Mouse (Mus musculus) heart, postnatal 0 days (tissue): ENCODE data around the gene 4930544D05Rik. TPM values are rescaled to one million over a fixed set of nuclear protein-coding genes. Genes with fewer than 3 reads are reported as not detected.

Experiments used
- ATAC-seq: fragments of 200-750 bp; cut with Nextera tagmentation; 2 replicates; pipeline ENCODE4 v1.8.0; 2017; ENCODE audit warnings: low read depth, moderate number of reproducible peaks, moderate library complexity; ENCODE audit not compliant: insufficient read depth
- DNase-seq: peaks from one replicate; pipeline ENCODE4 v3.0.0-alpha.2; 2016; ENCODE audit warnings: low spot score
- H3K27ac ChIP-seq: fragments of 300-500 bp; sonication (generic); 2 replicates; pipeline ENCODE4 v1.5.1; 2014; ENCODE audit warnings: low read depth, mild to moderate bottlenecking
- H3K27me3 ChIP-seq: fragments of 300-500 bp; sonication (generic); 2 replicates; pipeline ENCODE4 v1.6.1; 2014; ENCODE audit warnings: low read length, mixed read lengths; ENCODE audit not compliant: control insufficient read depth, insufficient read depth
- H3K36me3 ChIP-seq: fragments of 300-500 bp; sonication (generic); replicated peaks from 2 replicates; pipeline ENCODE4 v1.6.1; 2014; ENCODE audit warnings: low read length, mixed read lengths; ENCODE audit not compliant: control insufficient read depth, insufficient read depth
- H3K4me1 ChIP-seq: fragments of 300-500 bp; sonication (generic); 2 replicates; pipeline ENCODE4 v1.6.1; 2014; ENCODE audit warnings: antibody characterized with exemption; ENCODE audit not compliant: control insufficient read depth, insufficient read depth
- H3K4me2 ChIP-seq: fragments of 300-500 bp; sonication (generic); 2 replicates; pipeline ENCODE4 v1.6.1; 2014; ENCODE audit warnings: low read depth, mild to moderate bottlenecking, low read length, moderate library complexity
- H3K4me3 ChIP-seq: fragments of 300-500 bp; sonication (generic); 2 replicates; pipeline ENCODE4 v1.5.1; 2014; ENCODE audit warnings: low read depth, low read length
- H3K9ac ChIP-seq: fragments of 300-500 bp; sonication (generic); replicated peaks from 2 replicates; pipeline ENCODE4 v1.6.1; 2014; ENCODE audit warnings: low read depth, low read length, mixed read lengths
- H3K9me3 ChIP-seq: fragments of 300-500 bp; sonication (generic); replicated peaks from 2 replicates; pipeline ENCODE4 v1.6.1; 2016; ENCODE audit warnings: low read length; ENCODE audit not compliant: control insufficient read depth
- CTCF ChIP-seq: IDR thresholded peaks from 2 replicates; pipeline ENCODE4 v1.5.1; 2016; ENCODE audit warnings: antibody characterized with exemption, control low read depth, low read depth
- EP300 ChIP-seq: IDR thresholded peaks from 2 replicates; pipeline ENCODE4 v1.6.1; 2016; ENCODE audit warnings: antibody characterized with exemption, low read depth
- WGBS: fragments of 180-500 bp; shearing (Covaris S2); extraction: QIAGEN DNeasy Blood & Tissue Kit; methylation state at CpG from one replicate; pipeline ENCODE4 v1.1.7; 2014; 5-methylcytosine and 5-hydroxymethylcytosine counted together
- polyA plus RNA-seq: library from polyadenylated mRNA; unstranded; fragments of >200 nt; fragmentation: Nextera tagmentation; extraction: Ambion mirVana; gene quantifications from 2 replicates; pipeline ENCODE4 v1.2.1, GENCODE M21; 2015
- total RNA-seq: library from RNA; depleted of rRNA; stranded (reverse); fragments of >200 nt; gene quantifications from 2 replicates; pipeline ENCODE4 v1.2.3, GENCODE M21; 2014; ENCODE audit warnings: low replicate concordance

Gene 4930544D05Rik
- total and polyA plus RNA-seq, 2 experiments from 2014 or later = not detected

DNA sequence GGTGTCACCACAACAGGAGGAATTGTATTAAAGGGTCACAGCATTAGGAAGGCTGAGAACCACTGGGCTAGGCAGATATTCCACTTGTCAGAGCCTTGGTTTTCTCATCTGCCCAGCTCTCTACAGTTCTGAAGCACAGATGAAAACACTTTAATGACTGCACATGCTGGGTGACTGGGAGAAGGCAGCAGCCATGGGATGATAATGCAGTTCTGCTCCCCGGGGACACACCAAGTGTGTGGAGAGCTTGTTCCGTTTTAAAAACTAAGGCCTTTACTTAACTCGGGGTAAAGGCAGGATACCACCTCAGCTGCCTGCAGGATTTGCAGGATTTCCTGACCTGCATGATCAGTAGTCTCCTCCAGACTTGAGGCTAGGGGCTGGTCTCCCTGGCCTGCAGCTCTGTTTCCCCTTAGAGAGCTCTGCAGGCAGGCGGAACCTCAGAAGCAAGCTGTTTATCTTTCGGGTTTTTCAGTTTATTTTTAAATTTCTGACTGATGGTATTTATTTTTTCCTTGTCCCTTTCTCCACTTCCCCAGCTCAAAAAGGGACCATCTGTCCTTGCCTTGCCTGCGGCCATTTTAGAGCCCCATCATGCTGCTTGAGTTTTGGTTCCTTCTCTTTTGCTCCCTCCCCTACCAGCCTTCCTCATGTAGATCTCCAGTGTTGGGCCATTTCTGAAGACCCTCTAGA lies 32.5 kb upstream of the 4930544D05Rik start:
- WGBS = 40% methylated on average over 6 of the region's 6 CpGs
- peak overlapping the region; percentile 47 for H3K27ac ChIP-seq
- H3K9ac ChIP-seq = no peak overlapping the region
- H3K4me1 ChIP-seq = peaks cover 36% of the 10 kb centered on the region
- no peaks in the 10 kb centered on the region for H3K36me3 ChIP-seq
- no peak overlapping the region for H3K4me3 ChIP-seq
- H3K27me3 ChIP-seq = no peaks in the 10 kb centered on the region
- TF ChIP-seq EP300 (no peak), CTCF (no peak)
- no peak for DNase-seq
- ATAC-seq = 0 out of 2 replicates have a peak, but pooled peaks have one; percentile 15
- no peak overlapping the region for H3K4me2 ChIP-seq
- H3K9me3 ChIP-seq = no peaks in the 10 kb centered on the region

- ATAC-seq (no peak), DNase-seq (no peak)
- Histone ChIP-seq H3K36me3 (no peaks in the 10 kb centered on the region), H3K4me1 (peaks cover 36% of the 10 kb centered on the region), H3K27me3 (no peaks in the 10 kb centered on the region), H3K9me3 (no peaks in the 10 kb centered on the region), H3K4me2 (no peak overlapping the region), H3K27ac (peak overlapping the region; percentile 47; the same call in 1 of the 2 replicates), H3K4me3 (no peak overlapping the region), H3K9ac (no peak overlapping the region)
- TF ChIP-seq CTCF = no peak
- TF ChIP-seq EP300 = no peak
- 84% methylated on average over 7 of the region's 7 CpGs for WGBS
Observed at GRCm38 (mm10) chr11:70583775-70584174, 31.9 kb upstream of the 4930544D05Rik start.

DNA sequence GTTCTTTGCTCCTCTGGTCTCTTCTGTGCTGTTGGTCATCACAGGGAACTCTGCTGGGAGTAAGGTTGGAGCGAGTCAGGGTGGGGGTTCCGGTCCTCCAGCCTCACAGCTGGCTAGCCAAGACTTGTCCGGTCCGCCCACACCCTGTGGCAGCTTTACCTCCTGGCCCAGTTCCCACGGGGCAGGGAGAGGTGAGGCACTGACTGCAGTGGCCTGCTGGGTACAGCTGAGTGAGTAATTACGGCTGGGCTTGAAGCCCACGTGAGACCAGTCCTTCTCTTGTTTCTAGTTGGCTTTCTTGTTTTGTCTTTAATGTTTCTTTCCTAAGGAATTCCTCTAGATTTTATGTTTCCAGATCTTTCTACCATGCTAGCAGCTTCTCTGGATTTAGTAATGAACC lies 30.2 kb upstream of the 4930544D05Rik start:
- Histone ChIP-seq H3K4me3 (no peak overlapping the region), H3K9ac (no peak overlapping the region), H3K27ac (peak overlapping the region; percentile 32), H3K36me3 (no peaks in the 10 kb centered on the region), H3K4me1 (peaks cover 34% of the 10 kb centered on the region), H3K9me3 (no peaks in the 10 kb centered on the region), H3K4me2 (no peak overlapping the region), H3K27me3 (no peaks in the 10 kb centered on the region)
- TF ChIP-seq CTCF = no peak
- TF ChIP-seq EP300 = no peak
- DNase-seq (peak; percentile 45), ATAC-seq (peak; percentile 83)
- 24% methylated on average over 7 of the region's 7 CpGs for WGBS

- Histone ChIP-seq H3K4me2 (no peak overlapping the region), H3K9ac (no peak overlapping the region), H3K36me3 (no peaks in the 10 kb centered on the region), H3K9me3 (no peaks in the 10 kb centered on the region), H3K4me1 (peaks cover 29% of the 10 kb centered on the region), H3K27ac (no peak overlapping the region), H3K4me3 (no peak overlapping the region), H3K27me3 (no peaks in the 10 kb centered on the region)
- ATAC-seq = no peak
- 82% methylated on average over 3 of the region's 3 CpGs for WGBS
- DNase-seq = no peak
- TF ChIP-seq EP300 = no peak
- TF ChIP-seq CTCF = no peak
Observed at GRCm38 (mm10) chr11:70586261-70586660, 29.4 kb upstream of the 4930544D05Rik start.

GRCm38 (mm10) chr11:70586954-70587353 lies 28.7 kb upstream of the 4930544D05Rik start:
- Histone ChIP-seq H3K27ac (no peak overlapping the region), H3K36me3 (no peaks in the 10 kb centered on the region), H3K9me3 (no peaks in the 10 kb centered on the region), H3K9ac (no peak overlapping the region), H3K27me3 (no peaks in the 10 kb centered on the region), H3K4me1 (peaks cover 27% of the 10 kb centered on the region), H3K4me3 (no peak overlapping the region), H3K4me2 (no peak overlapping the region)
- WGBS = 72% methylated on average over 5 of the region's 5 CpGs
- DNase-seq (no peak), ATAC-seq (no peak)
- TF ChIP-seq EP300 = no peak
- no peak for TF ChIP-seq CTCF

GRCm38 (mm10) chr11:70591733-70592132 lies 23.9 kb upstream of the 4930544D05Rik start:
- ATAC-seq (no peak), DNase-seq (no peak)
- TF ChIP-seq EP300 (no peak), CTCF (no peak)
- Histone ChIP-seq H3K4me2 (no peak overlapping the region), H3K27me3 (no peaks in the 10 kb centered on the region), H3K4me3 (no peak overlapping the region), H3K4me1 (no peaks in the 10 kb centered on the region), H3K36me3 (no peaks in the 10 kb centered on the region), H3K9me3 (no peaks in the 10 kb centered on the region), H3K27ac (no peak overlapping the region), H3K9ac (no peak overlapping the region)
- 94% methylated on average over 1 of the region's 1 CpGs for WGBS
